Mouse (Mus musculus) layer of hippocampus, postnatal 14 days (tissue): Measurements from ENCODE around the gene Slc18a2. TPM values are rescaled to one million over a fixed set of nuclear protein-coding genes. Genes with fewer than 3 reads are reported as not detected.

ENCODE experiments used
- DNase-seq, 2 experiments: peaks; one replicate each; pipeline ENCODE4 v3.0.0; 2021 to 2022; ENCODE audit warnings: low spot score in 2 of 2, mixed read lengths in 1 of 2
- total RNA-seq, 2 experiments: library from RNA; stranded (reverse); gene quantifications; 2 replicates each; pipeline ENCODE4 v1.2.3; 2021

Gene Slc18a2
- total RNA-seq, 2 experiments from 2014 or later = 4.1 to 4.7 TPM

DNA sequence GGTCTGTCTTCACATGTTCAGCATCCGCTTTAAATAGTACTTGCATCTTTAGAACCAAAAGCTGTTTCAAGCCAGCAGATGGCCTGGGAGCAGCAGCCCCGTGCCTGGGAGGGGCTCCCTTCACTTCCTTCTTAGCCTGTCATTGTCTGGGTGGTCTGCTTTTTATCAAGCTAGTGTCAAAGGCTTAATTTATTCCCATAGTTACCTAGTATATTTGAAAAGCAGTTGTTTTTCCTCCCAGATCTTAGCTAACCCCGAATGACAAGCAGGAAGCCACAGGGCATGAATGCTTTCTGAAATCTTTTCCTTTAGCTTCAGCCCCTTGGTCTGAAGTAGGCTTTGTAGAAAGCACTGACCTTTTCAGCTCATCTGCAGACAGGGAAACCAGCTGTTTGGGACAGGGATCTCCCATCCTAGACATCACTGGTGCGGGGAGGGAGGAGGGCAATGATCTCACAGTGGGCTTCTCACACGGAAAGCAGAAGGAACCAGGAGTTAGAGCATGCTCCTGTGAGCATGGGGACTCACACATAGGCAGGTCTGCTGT is 6.8 kb downstream of the Slc18a2 start:
- DNase-seq = no peak

GRCm38 (mm10) chr19:59273190-59273589 is 12.5 kb downstream of the Slc18a2 start:
- DNase-seq = no peak

DNA sequence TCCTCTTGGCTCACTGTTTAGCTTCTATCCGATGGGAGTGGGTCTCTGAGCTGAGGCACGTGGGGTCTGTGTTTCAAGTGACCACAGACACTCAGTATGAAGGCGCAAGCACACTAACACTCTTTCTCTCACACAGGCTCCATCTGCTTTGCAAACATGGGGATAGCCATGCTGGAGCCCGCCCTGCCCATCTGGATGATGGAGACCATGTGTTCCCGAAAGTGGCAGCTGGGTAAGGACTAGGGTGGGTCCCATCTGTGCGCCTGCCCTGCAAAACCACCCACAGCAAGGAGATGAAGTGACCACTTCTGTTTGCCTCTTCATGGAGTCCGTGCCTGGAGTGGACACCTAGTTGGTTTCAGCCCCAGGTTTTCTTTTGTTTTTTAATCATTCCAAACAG is 15.7 kb downstream of the Slc18a2 start:
- no peak for DNase-seq

DNA sequence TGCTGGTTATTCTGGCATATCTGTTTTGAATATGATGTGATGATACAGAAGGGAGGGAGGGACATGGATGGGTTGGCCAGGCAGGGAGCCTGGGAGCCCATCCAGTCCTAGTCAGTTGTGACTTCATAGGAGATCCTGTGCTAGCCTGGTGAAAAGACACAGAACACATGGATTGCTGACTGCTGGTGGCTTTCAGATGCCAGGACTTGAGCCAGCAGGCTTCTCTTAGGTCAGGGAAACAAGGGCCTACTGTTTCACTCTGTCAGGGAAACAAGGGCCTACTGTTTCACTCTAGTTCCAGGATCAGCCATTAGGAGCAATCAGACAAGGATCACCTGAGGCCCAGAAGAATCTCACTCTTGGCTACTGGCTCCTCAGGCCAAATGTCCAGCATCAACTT is 20.1 kb downstream of the Slc18a2 start:
- peak in 1 of 2 experiments; percentile 44 for DNase-seq

DNA sequence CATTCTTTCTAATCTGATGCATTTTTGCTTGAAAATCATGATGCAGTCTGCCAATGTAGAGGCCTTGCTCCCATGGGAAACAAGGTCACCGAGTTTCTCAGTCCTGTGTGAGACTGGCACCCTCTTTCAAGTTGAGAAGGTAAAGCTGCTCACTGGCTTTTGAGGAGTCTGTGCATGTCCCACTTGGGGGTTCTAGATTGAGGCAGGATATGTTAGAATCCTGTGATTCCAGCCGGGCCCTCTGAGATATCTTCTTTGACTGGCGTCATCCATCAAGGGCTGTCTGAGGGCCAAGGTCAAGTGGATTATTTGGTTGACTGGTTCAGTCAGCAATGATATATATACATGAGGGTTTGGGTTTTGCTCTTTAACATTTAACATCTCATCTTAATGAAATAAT is 21.3 kb downstream of the Slc18a2 start:
- no peak for DNase-seq

GRCm38 (mm10) chr19:59289042-59289441 is 28.3 kb downstream of the Slc18a2 start:
- DNase-seq = no peak

GRCm38 (mm10) chr19:59289811-59290210 is 29.1 kb downstream of the Slc18a2 start:
- no peak for DNase-seq

- DNase-seq = peak in 1 of 2 experiments; percentile 18
Measured at GRCm38 (mm10) chr19:59292183-59292839, 31.6 kb downstream of the Slc18a2 start.

DNA sequence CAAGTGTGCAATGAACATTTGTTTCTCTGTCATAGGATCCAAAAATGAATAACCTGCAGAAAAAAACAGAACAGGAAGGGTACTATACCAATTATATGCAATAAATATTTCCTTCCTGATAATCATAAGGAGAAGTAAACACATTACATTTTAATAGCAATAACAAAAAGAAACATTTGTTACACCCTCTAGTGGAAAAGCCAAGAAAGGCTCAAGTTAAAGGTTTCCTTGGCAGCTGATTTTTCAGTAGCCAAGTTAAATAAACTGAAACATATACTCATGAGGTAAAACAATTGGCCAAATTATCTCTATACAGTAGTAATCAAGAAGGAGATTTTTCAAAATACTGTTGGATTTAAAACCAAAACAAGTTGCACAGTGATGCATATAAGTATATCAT is 54.6 kb downstream of the Slc18a2 start:
- DNase-seq = no peak

- DNase-seq = peak in 1 of 2 experiments; percentile 52
Measured at GRCm38 (mm10) chr19:59316571-59316970, 55.9 kb downstream of the Slc18a2 start.

- DNase-seq = no peak
Measured at GRCm38 (mm10) chr19:59321990-59322389, 61.3 kb downstream of the Slc18a2 start, which contains the start of gene Rps12-ps3. TSS of gene Rps12-ps3 (plus strand) at chr19:59322290.

GRCm38 (mm10) chr19:59330816-59331225 is 70.1 kb downstream of the Slc18a2 start:
- DNase-seq = no peak

GRCm38 (mm10) chr19:59336655-59337054 is 76.0 kb downstream of the Slc18a2 start:
- DNase-seq = no peak

DNA sequence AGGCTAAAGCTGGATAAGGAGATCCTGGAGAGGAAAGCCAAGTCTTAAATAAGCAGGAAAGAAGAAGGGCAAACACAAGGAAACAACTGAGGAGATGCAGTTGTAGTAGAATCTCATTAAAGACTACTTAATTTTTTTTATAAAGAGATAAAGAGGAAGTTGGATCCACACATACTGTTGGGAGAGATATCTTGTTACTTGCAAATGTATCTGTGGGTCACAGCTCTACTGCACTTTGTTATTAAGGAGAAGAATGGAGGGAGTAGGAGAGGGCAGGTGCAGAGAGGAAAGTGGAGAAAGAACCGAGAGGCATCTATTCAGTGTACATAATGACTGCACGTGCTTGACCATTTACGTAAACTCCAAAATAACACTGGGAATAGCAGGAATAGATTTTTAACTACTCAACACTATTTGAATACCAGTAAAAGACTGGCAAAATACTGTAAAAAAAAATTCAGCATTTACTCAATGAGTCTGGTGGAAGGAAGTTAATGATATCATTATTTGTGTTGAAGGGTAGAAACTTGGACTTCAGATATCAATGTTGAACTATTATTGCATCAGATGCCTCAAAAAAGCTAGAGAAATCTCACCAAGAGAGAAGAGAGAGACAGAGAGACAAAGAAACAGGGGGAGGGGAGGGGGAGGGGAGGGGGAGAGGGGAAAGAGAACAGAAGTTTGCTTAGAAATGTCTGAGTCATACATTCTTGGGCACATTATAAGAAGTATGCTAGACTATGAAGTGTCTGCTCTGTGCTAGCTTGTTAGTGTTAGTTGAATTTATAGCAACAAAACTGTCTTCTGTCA is 77.4 kb downstream of the Slc18a2 start:
- DNase-seq = no peak

DNA sequence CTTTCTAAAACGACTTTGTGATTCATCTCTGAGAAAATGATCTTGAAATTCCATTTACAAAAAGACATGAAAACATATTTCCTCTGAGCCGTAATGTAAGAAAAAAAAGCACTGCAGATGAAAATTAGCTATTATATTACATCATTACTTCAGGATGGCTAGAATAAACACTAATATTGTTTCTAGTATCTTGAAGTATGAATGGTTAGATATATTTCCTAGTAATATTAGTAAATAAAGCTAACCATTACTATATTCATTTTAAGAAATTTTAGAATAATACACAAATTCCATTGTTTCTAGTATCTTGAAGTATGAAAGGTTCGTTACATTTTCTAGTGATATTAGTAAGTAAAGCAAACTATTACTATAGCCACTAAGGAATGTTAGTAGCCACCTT is 79.2 kb downstream of the Slc18a2 start:
- no peak for DNase-seq

DNA sequence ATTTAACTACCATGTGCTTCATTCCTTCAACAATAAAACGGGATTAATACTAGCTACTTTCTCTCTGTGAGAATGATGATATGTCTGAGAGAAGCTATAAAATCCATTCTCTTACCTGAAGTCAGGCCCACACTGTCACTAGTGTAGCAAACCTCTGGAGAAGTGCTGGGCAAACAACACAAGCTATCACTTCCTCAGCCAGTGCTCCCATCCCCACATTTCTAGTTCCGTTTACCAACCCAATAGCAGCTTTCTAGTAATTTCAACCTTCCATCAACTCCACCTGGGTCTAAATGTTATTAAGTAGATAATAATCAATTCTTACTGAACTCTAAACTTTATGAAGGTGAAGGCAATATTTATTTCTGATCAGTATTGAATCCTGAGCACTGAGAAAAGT is 82.3 kb downstream of the Slc18a2 start:
- no peak for DNase-seq

DNA sequence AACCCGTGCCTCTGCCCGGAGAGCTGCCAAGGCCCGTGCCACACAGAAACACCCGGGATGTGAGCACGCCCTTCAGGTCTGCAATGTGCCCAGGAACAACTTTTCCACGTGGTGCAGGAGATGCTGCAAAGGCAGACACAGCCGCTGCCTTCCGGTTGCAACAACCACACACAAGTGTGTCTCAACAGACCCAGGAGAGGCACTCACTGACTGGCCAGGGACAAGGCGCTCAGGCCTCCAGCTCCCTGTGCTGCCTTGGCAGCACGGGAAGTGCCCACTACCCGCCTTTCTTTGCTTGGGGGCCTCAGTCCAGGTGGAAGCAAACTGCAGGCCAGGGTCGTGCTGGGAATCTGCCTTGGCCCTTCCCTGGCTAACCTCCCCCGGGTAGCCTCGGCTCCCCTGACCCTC is 83.6 kb downstream of the Slc18a2 start:
- DNase-seq = peak in 1 of 2 experiments; percentile 22

- DNase-seq = peak; percentile 34 to 47
Measured at GRCm38 (mm10) chr19:59345081-59345657, 84.5 kb downstream of the Slc18a2 start.
